Mouse (Mus musculus) gastrocnemius, adult 8-10 months (tissue): ENCODE measurements around the gene Ncoa7. TPM values are rescaled to one million over a fixed set of nuclear protein-coding genes. Genes with fewer than 3 reads are reported as not detected.

Experiments
- DNase-seq, 2 experiments: peaks; one replicate each; pipeline ENCODE4 v3.0.0; 2022; ENCODE audit warnings: low spot score in 2 of 2
- total RNA-seq, 4 experiments: library from RNA; stranded (reverse); gene quantifications; 2 replicates each; pipeline ENCODE4 v1.2.4; 2022

Gene Ncoa7
- total RNA-seq, 4 experiments from 2014 or later = 1.1 to 2.3 (median 1.7) TPM

DNA sequence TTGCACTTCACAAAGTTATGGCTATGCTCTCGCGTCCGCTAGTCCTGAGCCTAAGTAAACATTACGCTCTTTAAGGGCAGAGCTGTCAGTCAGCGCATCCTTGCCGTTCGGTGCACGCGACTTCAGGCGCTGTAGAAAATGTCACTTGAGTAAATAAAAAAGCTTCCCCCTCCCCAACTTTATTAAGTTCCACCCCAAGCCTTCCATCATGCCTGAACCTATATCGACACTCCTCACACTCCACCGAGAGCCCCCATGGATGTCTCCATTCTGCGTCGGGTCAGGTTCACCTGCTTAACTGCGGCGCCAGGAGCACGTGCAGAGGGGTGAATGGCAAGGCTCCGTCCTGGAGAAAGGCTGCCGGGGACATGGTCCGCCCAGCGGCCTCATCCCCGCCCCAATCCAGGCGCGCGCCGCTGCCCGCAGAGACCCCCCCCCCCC lies 203.0 kb downstream of the Ncoa7 start:
- no peak for DNase-seq

DNA sequence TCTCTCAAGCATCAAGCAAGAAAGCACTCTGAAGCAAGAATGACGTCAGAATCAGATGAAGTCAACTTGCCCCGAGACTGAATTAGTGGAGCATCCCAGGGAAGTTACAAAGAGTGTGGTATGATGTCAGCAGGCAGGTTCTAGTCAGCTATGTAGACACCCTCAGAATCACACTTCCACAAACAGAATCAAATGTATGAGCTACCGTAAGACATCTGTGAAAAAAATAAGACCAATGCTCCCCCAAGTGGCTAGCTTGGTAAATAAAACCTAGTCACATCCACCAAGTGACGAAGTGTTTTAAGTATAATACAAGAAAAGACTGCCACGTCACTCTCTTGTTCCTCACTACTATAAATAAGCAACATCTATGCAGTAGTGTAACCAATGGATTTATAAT lies 216.1 kb downstream of the Ncoa7 start:
- no peak for DNase-seq

- DNase-seq = no peak
Observed at GRCm38 (mm10) chr10:30585691-30586090, 217.4 kb downstream of the Ncoa7 start.

Other genes starting within 250 kb of the Ncoa7 start
- gene Trmt11, start 202.6 kb downstream of the Ncoa7 start, total RNA-seq = 1 to 10 TPM; 2.6 to 4.4 (median 3.2) TPM
- gene Hint3, start 173.7 kb downstream of the Ncoa7 start, total RNA-seq = 10 to 100 TPM; 62.3 to 85.2 (median 73.5) TPM
- under 1 TPM; 0.11 to 0.51 (median 0.47) TPM for gene Hey2, start 39.5 kb upstream of the Ncoa7 start, total RNA-seq